Mouse (Mus musculus) brain, embryonic 14.5 days (tissue): ENCODE data around the gene Serpine2.

Source experiments
- CTCF ChIP-seq: fragments of 200-500 bp; IDR thresholded peaks from 2 replicates; pipeline ENCODE4 v1.5.1; 2012; ENCODE audit warnings: inconsistent platforms, mild to moderate bottlenecking, moderate library complexity, borderline replicate concordance; ENCODE audit not compliant: insufficient read depth, insufficient read length; ENCODE audit errors: extremely low read depth
- POLR2A ChIP-seq: fragments of 200-500 bp; IDR thresholded peaks from 2 replicates; pipeline ENCODE4 v1.6.1; 2012; ENCODE audit warnings: mild to moderate bottlenecking, inconsistent platforms, borderline replicate concordance; ENCODE audit not compliant: poor library complexity, insufficient read depth, insufficient read length, severe bottlenecking; ENCODE audit errors: extremely low read depth

- no peak for TF ChIP-seq CTCF
- TF ChIP-seq POLR2A: no peak
Observed at GRCm38 (mm10) chr1:79752714-79753340, 108.2 kb downstream of the Serpine2 start.
